Mouse (Mus musculus) hindbrain, embryonic 11.5 days (tissue): ENCODE results near the gene Mtus2. TPM values are rescaled to one million over a fixed set of nuclear protein-coding genes. Genes with fewer than 3 reads are reported as not detected.
"Not testable (repeated sequence)": the region's sequence is repeated elsewhere in the genome, so short reads cannot be mapped to it uniquely, and the experiment has no call there.

Experiments
- ATAC-seq: fragments of 200-750 bp; cut with Nextera tagmentation; 2 replicates; pipeline ENCODE4 v1.8.0; 2017; ENCODE audit warnings: mild to moderate bottlenecking, moderate TSS enrichment, moderate library complexity; ENCODE audit not compliant: low FRiP score
- DNase-seq: peaks from one replicate; pipeline ENCODE4 v3.0.0-alpha.2; 2015; ENCODE audit warnings: low spot score
- H3K27ac ChIP-seq: fragments of 300-500 bp; sonication (generic); 2 replicates; pipeline ENCODE4 v1.5.1; 2014; ENCODE audit warnings: mild to moderate bottlenecking, low read depth, low read length
- H3K27me3 ChIP-seq: fragments of 300-500 bp; sonication (generic); 2 replicates; pipeline ENCODE4 v1.6.1; 2014; ENCODE audit warnings: mild to moderate bottlenecking, low read length, moderate library complexity, mixed read lengths; ENCODE audit not compliant: control insufficient read depth, insufficient read depth
- H3K36me3 ChIP-seq: fragments of 300-500 bp; sonication (generic); 2 replicates; pipeline ENCODE4 v1.6.1; 2014; ENCODE audit warnings: mild to moderate bottlenecking, low read length, moderate library complexity, mixed read lengths; ENCODE audit not compliant: control insufficient read depth, insufficient read depth
- H3K4me1 ChIP-seq: fragments of 300-500 bp; sonication (generic); replicated peaks from 2 replicates; pipeline ENCODE4 v1.6.1; 2014; ENCODE audit warnings: low read length, mixed read lengths; ENCODE audit not compliant: control insufficient read depth, insufficient read depth
- H3K4me2 ChIP-seq: fragments of 300-500 bp; sonication (generic); replicated peaks from 2 replicates; pipeline ENCODE4 v1.6.1; 2014; ENCODE audit warnings: mild to moderate bottlenecking, low read depth, low read length
- H3K4me3 ChIP-seq: fragments of 300-500 bp; sonication (generic); 2 replicates; pipeline ENCODE4 v1.5.1; 2014; ENCODE audit warnings: low read depth, low read length
- H3K9ac ChIP-seq: fragments of 300-500 bp; sonication (generic); 2 replicates; pipeline ENCODE4 v1.6.1; 2014; ENCODE audit warnings: low read depth, low read length
- H3K9me3 ChIP-seq: fragments of 300-500 bp; sonication (generic); 2 replicates; pipeline ENCODE4 v1.6.1; 2016; ENCODE audit warnings: low read length; ENCODE audit not compliant: control insufficient read depth
- WGBS: fragments of 180-500 bp; shearing (Covaris S2); extraction: QIAGEN DNeasy Blood & Tissue Kit; methylation state at CpG from one replicate; pipeline ENCODE4 v1.1.7; 2014; 5-methylcytosine and 5-hydroxymethylcytosine counted together
- polyA plus RNA-seq: library from polyadenylated mRNA; unstranded; fragments of >200 nt; fragmentation: Nextera tagmentation; extraction: Ambion mirVana; gene quantifications from 2 replicates; pipeline ENCODE4 v1.2.1, GENCODE M21; 2014

Mtus2 gene
- polyA plus RNA-seq, 1 experiment from 2014 or later: 29.2 TPM

- no peak overlapping the region for H3K9ac ChIP-seq
- H3K4me3 ChIP-seq: no peak overlapping the region
- no peaks in the 10 kb centered on the region for H3K27me3 ChIP-seq
- ATAC-seq: no peak
- H3K36me3 ChIP-seq: no peaks in the 10 kb centered on the region
- H3K4me1 ChIP-seq: no peaks in the 10 kb centered on the region
- no peak overlapping the region for H3K4me2 ChIP-seq
- H3K9me3 ChIP-seq: no peaks in the 10 kb centered on the region
- H3K27ac ChIP-seq: no peak overlapping the region
- no peak for DNase-seq
- WGBS: 58% methylated on average over 8 of the region's 8 CpGs
These were observed 202.2 kb downstream of the Mtus2 start for GRCm38 (mm10) chr5:148159328-148159727.

GRCm38 (mm10) chr5:148160529-148161154 is 203.5 kb downstream of the Mtus2 start:
- no peaks in the 10 kb centered on the region for H3K4me1 ChIP-seq
- ATAC-seq (no peak), DNase-seq (no peak)
- H3K36me3 ChIP-seq: no peaks in the 10 kb centered on the region
- no peaks in the 10 kb centered on the region for H3K9me3 ChIP-seq
- H3K27me3 ChIP-seq: no peaks in the 10 kb centered on the region
- no peak overlapping the region for H3K9ac ChIP-seq
- no peak overlapping the region for H3K4me2 ChIP-seq
- no peak overlapping the region for H3K4me3 ChIP-seq
- WGBS: 92% methylated on average over 17 of the region's 17 CpGs
- no peak overlapping the region for H3K27ac ChIP-seq

GRCm38 (mm10) chr5:148165111-148165510 is 208.0 kb downstream of the Mtus2 start:
- Histone ChIP-seq H3K36me3 (no peaks in the 10 kb centered on the region), H3K27me3 (no peaks in the 10 kb centered on the region), H3K27ac (no peak overlapping the region), H3K4me1 (no peaks in the 10 kb centered on the region), H3K4me2 (no peak overlapping the region), H3K9ac (no peak overlapping the region), H3K4me3 (no peak overlapping the region), H3K9me3 (no peaks in the 10 kb centered on the region)
- DNase-seq (no peak), ATAC-seq (no peak)
- 80% methylated on average over 1 of the region's 1 CpGs for WGBS

- no peaks in the 10 kb centered on the region for H3K9me3 ChIP-seq
- no peak overlapping the region for H3K9ac ChIP-seq
- no peaks in the 10 kb centered on the region for H3K4me1 ChIP-seq
- no peaks in the 10 kb centered on the region for H3K27me3 ChIP-seq
- ATAC-seq (no peak), DNase-seq (no peak)
- H3K4me2 ChIP-seq: no peak overlapping the region
- H3K4me3 ChIP-seq: no peak overlapping the region
- H3K27ac ChIP-seq: no peak overlapping the region
- no peaks in the 10 kb centered on the region for H3K36me3 ChIP-seq
- WGBS: 17% methylated on average over 4 of the region's 4 CpGs
These were observed 218.0 kb downstream of the Mtus2 start for GRCm38 (mm10) chr5:148175091-148175490.

- DNase-seq (no peak), ATAC-seq (peak; percentile 69)
- H3K27ac ChIP-seq: no peak overlapping the region
These were observed 218.8 kb downstream of the Mtus2 start for GRCm38 (mm10) chr5:148175742-148176426.

GRCm38 (mm10) chr5:148176539-148176938 is 219.4 kb downstream of the Mtus2 start:
- not testable (repeated sequence) for H3K27ac ChIP-seq, H3K9me3 ChIP-seq, H3K9ac ChIP-seq, H3K27me3 ChIP-seq, H3K4me1 ChIP-seq, H3K36me3 ChIP-seq, ATAC-seq, H3K4me2 ChIP-seq, H3K4me3 ChIP-seq, DNase-seq
- WGBS: 84% methylated on average over 8 of the region's 8 CpGs

More at GRCm38 (mm10) chr5:148175742-148176426, 218.8 kb downstream of the Mtus2 start:
- H3K4me2 ChIP-seq: no peak overlapping the region
- H3K9me3 ChIP-seq: no peaks in the 10 kb centered on the region
- H3K4me3 ChIP-seq: no peak overlapping the region
- no peak overlapping the region for H3K9ac ChIP-seq
- H3K36me3 ChIP-seq: no peaks in the 10 kb centered on the region
- H3K27me3 ChIP-seq: no peaks in the 10 kb centered on the region
- no peaks in the 10 kb centered on the region for H3K4me1 ChIP-seq
- 47% methylated on average over 4 of the region's 4 CpGs for WGBS

- WGBS: 84% methylated on average over 7 of the region's 7 CpGs
- Histone ChIP-seq H3K9me3 (no peaks in the 10 kb centered on the region), H3K9ac (no peak overlapping the region), H3K4me3 (no peak overlapping the region), H3K27me3 (no peaks in the 10 kb centered on the region), H3K4me2 (no peak overlapping the region), H3K27ac (no peak overlapping the region), H3K4me1 (no peaks in the 10 kb centered on the region), H3K36me3 (no peaks in the 10 kb centered on the region)
- DNase-seq: no peak
- ATAC-seq: no peak
These were observed 222.1 kb downstream of the Mtus2 start for GRCm38 (mm10) chr5:148179231-148179630.

GRCm38 (mm10) chr5:148180590-148181307 is 223.6 kb downstream of the Mtus2 start:
- DNase-seq (peak; percentile 62), ATAC-seq (peak; percentile 65)
- H3K27ac ChIP-seq: peak overlapping the region; percentile 42; the same call in 1 of the 2 replicates
- no peaks in the 10 kb centered on the region for H3K4me1 ChIP-seq
- no peak overlapping the region for H3K9ac ChIP-seq
- H3K9me3 ChIP-seq: peaks cover 3% of the 10 kb centered on the region
- WGBS: 22% methylated on average over 13 of the region's 13 CpGs
- H3K4me3 ChIP-seq: no peak overlapping the region
- no peak overlapping the region for H3K4me2 ChIP-seq
- H3K36me3 ChIP-seq: no peaks in the 10 kb centered on the region
- H3K27me3 ChIP-seq: no peaks in the 10 kb centered on the region
